Comparison of ENCODE assay signal across 8 mouse cellular contexts in the genomic region with DNA sequence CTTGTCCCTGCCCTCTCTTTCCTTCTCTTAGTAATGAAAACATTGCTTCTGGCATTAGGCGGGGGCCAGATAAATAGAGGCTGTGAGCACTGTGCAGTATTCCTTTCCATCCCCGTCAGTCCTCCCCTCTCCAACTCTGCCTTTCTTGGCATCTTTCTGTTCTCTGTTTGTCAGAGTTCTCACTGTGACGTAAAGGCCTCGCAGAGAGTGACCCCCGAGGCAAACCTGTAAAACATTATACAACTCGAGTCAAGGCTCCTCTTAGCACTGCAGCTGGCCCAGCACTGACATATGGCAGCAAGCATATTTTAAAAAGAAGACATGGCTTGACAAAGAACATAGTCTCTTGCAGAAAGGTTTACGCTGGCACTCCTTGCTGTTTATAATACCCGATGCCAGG.
DNase-seq lines count a peak whose midpoint lies in the region; ATAC-seq lines count a peak whose summit lies in the region.

No protein-coding gene starts in this region.

- peak; percentile 25 to 47 for DNase-seq in adrenal gland, adult (ENCODE audit: inconsistent age in 2 of 2, low spot score in 1 of 2)
- no peak for DNase-seq in adrenal gland, postnatal 4 days (ENCODE audit: low spot score in 2 of 2)
- peak; percentile 13 to 53 for DNase-seq in kidney, postnatal 25 days
- DNase-seq in left cerebral cortex, postnatal 4 days, result no peak
- no peak for DNase-seq in cerebellum, postnatal 14 days
- DNase-seq in layer of hippocampus, adult 11-12 months (ENCODE audit: low spot score), result no peak

- H3K36me3 ChIP-seq in heart, embryonic 12.5 days, result no peaks in the 10 kb centered on the region
- H3K36me3 ChIP-seq in midbrain, embryonic 15.5 days (replicated peaks), result no peaks in the 10 kb centered on the region

- H3K4me3 ChIP-seq in heart, embryonic 12.5 days, result no peak overlapping the region
- H3K4me3 ChIP-seq in midbrain, embryonic 15.5 days, result no peak overlapping the region

- ATAC-seq in heart, embryonic 12.5 days (ENCODE audit: insufficient number of reproducible peaks, low FRiP score), result peak; percentile 82
- peak; percentile 79 for ATAC-seq in midbrain, embryonic 15.5 days (replicated peaks)

- H3K27ac ChIP-seq in heart, embryonic 12.5 days (ENCODE audit: poor library complexity, severe bottlenecking), result peak overlapping the region; percentile 60; the same call in 1 of the 2 replicates
- peak overlapping the region; percentile 31; the same call in 1 of the 2 replicates for H3K27ac ChIP-seq in midbrain, embryonic 15.5 days

- 28% methylated on average over 8 of the region's 8 CpGs for WGBS in heart, embryonic 12.5 days
- 49% methylated on average over 8 of the region's 8 CpGs for WGBS in midbrain, embryonic 15.5 days

- peak overlapping the region; percentile 35 for H3K4me2 ChIP-seq in heart, embryonic 12.5 days
- H3K4me2 ChIP-seq in midbrain, embryonic 15.5 days, result peak overlapping the region; percentile 17

- intact Hi-C loops in left cerebral cortex, postnatal 4 days (cut with DNase I), result no loop called here

- H3K4me1 ChIP-seq in heart, embryonic 12.5 days (replicated peaks), result peaks cover 27% of the 10 kb centered on the region
- peaks cover 13% of the 10 kb centered on the region for H3K4me1 ChIP-seq in midbrain, embryonic 15.5 days

- H3K9me3 ChIP-seq in heart, embryonic 12.5 days (replicated peaks), result no peaks in the 10 kb centered on the region
- H3K9me3 ChIP-seq in midbrain, embryonic 15.5 days, result no peaks in the 10 kb centered on the region

- H3K9ac ChIP-seq in heart, embryonic 12.5 days, result no peak overlapping the region
- H3K9ac ChIP-seq in midbrain, embryonic 15.5 days, result no peak overlapping the region

- H3K27me3 ChIP-seq in heart, embryonic 12.5 days (replicated peaks), result no peaks in the 10 kb centered on the region
- H3K27me3 ChIP-seq in midbrain, embryonic 15.5 days (replicated peaks), result no peaks in the 10 kb centered on the region

Comparison
In these comparisons a context has a peak if more than half of its experiments do, and no peak if none do; other contexts are left out.
1. DNase-seq: peak in adrenal gland, adult (2 of 2) and kidney, postnatal 25 days (2 of 2); none in adrenal gland, postnatal 4 days (0 of 2), left cerebral cortex, postnatal 4 days (single experiment), cerebellum, postnatal 14 days (0 of 2) and layer of hippocampus, adult 11-12 months (single experiment).